Mouse (Mus musculus): ENCODE results near the gene Asb12.

DNA sequence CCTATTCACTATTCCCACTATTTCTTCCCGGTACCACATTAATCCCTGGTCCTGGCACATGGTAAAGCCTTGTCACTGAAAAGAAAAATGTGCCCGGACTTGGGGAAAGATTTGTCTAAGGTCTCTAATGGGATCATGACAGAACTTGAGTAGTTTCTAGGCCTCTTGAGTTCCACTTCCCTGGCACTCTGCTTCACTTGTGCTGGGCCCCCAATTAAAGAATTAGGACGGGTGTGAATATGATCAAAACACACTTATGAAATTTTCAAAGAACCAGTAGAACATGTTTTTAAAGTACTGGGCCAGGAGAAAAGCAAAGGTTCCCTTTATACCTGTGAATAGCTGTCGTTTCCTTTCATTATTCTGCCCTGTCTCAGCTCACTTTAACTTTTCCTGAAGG lies 119.3 kb downstream of the Asb12 start:
- TF ChIP-seq CTCF (IDR thresholded peaks at IDR 0.05; ENCODE audit: control insufficient read depth, insufficient read depth, insufficient read length) (no peak), MAX (IDR thresholded peaks at IDR 0.05) (no peak), USF1 (IDR thresholded peaks at IDR 0.05; ENCODE audit: low read depth) (no peak), MYOD1 (IDR thresholded peaks at IDR 0.05; ENCODE audit: control insufficient read depth, insufficient read length, low read depth) (no peak), FOSL1 (IDR thresholded peaks at IDR 0.05; ENCODE audit: insufficient read depth, low read length, poor library complexity, severe bottlenecking) (no peak), MYOG (IDR thresholded peaks at IDR 0.05; ENCODE audit: control insufficient read depth, extremely low read depth, insufficient read length) (no peak)

All from C2C12 (cell line).